Mouse (Mus musculus): ENCODE measurements at regions not wholly inside any gene's neighbourhood (a gene's known extent, or its start where the extent isn't known, plus 50 kb on each side); places are given as distances from the start of the nearest gene placed in this dataset.
A peak's percentile ranks its signal among the peaks of the same experiment; 100 is the strongest.

DNA sequence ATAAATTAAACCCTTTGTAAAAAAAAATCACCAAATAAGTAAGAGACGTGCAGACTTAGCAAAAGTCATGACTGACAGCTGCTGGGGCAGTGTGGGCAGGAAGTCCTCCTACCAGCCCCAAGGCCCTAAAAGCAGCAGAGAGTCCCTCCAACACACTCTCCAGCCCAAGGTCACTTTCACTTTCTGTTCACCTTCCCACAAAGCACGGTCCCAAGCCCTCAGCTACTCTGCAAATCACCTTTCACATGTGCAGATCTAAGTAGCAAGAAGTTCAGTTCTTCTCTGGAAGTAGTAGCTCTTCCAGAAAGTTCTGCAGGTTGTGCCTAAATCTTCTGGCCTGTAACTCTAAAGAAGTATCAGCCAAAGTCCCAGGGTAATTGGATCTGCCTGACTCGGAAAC, 120.8 kb upstream of the Gm26657 start:
- Histone ChIP-seq H3K9me3 (no peaks in the 10 kb centered on the region), H3K4me2 (replicated peaks) (no peak overlapping the region), H3K36me3 (no peaks in the 10 kb centered on the region), H3K9ac (replicated peaks) (no peak overlapping the region), H3K4me1 (no peaks in the 10 kb centered on the region), H3K27me3 (no peaks in the 10 kb centered on the region), H3K4me3 (no peak overlapping the region), H3K27ac (replicated peaks) (no peak overlapping the region)
- WGBS, result 87% methylated on average over 3 of the region's 3 CpGs
- no peak for ATAC-seq (replicated peaks)

DNA sequence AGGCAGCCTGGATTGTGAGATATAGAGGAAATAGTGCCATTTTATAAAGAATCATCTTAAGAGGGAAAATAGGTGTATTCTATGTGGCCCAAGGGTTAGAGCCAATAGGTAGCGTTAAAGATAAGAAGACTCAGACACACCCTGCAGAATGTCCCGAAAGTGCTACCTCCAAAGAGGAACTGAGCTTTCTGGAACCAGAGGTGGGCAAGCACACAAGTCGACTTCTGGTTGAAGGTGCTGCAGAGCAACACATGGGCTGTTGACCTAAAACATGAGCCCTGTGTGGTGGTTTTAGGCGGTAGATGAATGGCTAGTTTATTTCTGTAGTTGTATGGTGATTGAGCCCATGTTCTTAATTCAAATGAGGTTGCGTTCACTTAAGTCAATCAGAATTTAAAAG, 121.4 kb upstream of the Gm26657 start:
- Histone ChIP-seq H3K4me1 (no peaks in the 10 kb centered on the region), H3K9ac (replicated peaks) (no peak overlapping the region), H3K27ac (replicated peaks) (no peak overlapping the region), H3K4me3 (no peak overlapping the region), H3K27me3 (no peaks in the 10 kb centered on the region), H3K4me2 (replicated peaks) (no peak overlapping the region), H3K9me3 (no peaks in the 10 kb centered on the region), H3K36me3 (no peaks in the 10 kb centered on the region)
- no peak for ATAC-seq (replicated peaks)
- 97% methylated on average over 5 of the region's 5 CpGs for WGBS

DNA sequence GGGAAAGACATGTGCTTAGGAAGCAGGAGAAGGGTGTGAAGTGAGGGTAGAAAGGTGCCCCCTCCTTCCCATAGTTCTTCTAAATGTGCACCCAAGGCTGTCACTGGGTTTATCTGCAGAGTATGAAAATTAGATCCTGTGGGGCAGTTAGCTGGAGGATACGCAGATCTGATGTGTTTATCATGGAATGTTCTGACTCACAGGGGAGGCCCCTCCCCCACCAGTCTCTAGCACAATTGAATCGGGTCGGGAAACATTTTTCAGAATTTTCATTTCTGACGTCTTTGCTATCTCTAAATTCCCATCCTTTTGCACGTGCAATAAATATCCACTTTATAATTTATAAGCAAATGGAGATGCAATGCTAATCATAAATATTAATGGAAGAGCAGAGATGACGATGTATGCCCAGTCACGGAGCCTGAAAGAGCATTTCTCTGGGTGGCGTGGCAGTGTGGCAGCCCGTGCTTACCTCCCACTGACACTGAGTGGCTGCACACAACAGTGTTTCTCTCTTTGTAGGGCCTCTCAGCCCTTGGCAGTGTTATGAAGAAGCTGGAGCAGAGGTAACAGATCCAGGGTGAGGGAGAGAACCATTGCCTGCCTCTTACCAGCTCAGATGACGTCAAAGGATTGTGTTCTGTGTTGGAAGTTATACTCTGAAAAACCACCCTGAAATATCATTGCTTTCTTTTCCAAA, 122.1 kb upstream of the Gm26657 start:
- Histone ChIP-seq H3K36me3 (no peaks in the 10 kb centered on the region), H3K27me3 (no peaks in the 10 kb centered on the region), H3K4me2 (replicated peaks) (no peak overlapping the region), H3K9me3 (no peaks in the 10 kb centered on the region), H3K4me3 (no peak overlapping the region), H3K9ac (replicated peaks) (no peak overlapping the region), H3K4me1 (no peaks in the 10 kb centered on the region), H3K27ac (replicated peaks) (no peak overlapping the region)
- ATAC-seq (replicated peaks), result no peak
- 84% methylated on average over 10 of the region's 10 CpGs for WGBS

DNA sequence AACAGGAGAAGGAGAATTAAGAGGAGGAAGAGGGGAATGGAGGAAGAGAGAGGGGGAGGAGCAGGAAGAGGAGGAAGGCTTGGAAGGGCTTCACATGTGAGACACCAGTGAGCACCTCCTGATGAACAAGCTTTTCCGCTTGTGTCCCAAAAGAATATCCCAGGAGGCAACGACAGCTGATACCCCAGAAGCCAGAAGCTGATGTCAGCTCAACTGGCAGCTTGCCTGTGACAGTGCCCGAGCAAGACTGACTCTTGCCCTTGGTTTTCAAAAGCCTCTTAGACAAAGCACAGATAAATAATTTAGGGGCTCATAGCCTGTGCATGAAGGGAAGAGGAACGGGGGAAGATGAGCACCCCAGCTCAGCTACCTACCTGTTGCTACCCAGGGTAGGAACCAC, 127.5 kb upstream of the Gm26657 start:
- no peak overlapping the region for H3K9ac ChIP-seq (replicated peaks)
- no peak overlapping the region for H3K4me3 ChIP-seq
- no peak overlapping the region for H3K27ac ChIP-seq (replicated peaks)
- 74% methylated on average over 4 of the region's 4 CpGs for WGBS
- H3K36me3 ChIP-seq, result no peaks in the 10 kb centered on the region
- no peak overlapping the region for H3K4me2 ChIP-seq (replicated peaks)
- no peaks in the 10 kb centered on the region for H3K4me1 ChIP-seq
- no peak for ATAC-seq (replicated peaks)
- no peaks in the 10 kb centered on the region for H3K9me3 ChIP-seq
- H3K27me3 ChIP-seq, result no peaks in the 10 kb centered on the region

DNA sequence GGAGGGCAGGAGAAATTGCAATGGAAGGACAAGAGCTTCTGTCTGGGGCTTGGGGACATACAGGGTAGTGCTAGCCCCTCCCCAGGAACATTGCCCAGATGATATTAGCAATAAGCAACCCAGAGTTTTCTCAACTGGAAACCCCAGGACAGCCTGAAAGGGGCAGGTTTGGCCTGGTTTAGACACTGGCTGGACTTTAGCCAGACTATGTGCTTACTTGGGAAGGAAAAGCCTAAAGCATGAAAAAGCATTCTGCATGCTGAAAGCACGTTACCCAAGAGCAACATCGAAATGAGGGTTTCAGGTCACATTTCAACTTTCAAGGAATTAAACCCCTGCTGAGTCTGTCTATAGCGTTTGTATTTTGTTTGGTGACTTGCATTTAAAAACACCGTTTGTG, 128.1 kb upstream of the Gm26657 start:
- WGBS, result 15% methylated on average over 4 of the region's 4 CpGs
- Histone ChIP-seq H3K4me1 (no peaks in the 10 kb centered on the region), H3K27ac (replicated peaks) (no peak overlapping the region), H3K4me2 (replicated peaks) (no peak overlapping the region), H3K36me3 (no peaks in the 10 kb centered on the region), H3K9ac (replicated peaks) (no peak overlapping the region), H3K4me3 (no peak overlapping the region), H3K27me3 (no peaks in the 10 kb centered on the region), H3K9me3 (no peaks in the 10 kb centered on the region)
- no peak for ATAC-seq (replicated peaks)

DNA sequence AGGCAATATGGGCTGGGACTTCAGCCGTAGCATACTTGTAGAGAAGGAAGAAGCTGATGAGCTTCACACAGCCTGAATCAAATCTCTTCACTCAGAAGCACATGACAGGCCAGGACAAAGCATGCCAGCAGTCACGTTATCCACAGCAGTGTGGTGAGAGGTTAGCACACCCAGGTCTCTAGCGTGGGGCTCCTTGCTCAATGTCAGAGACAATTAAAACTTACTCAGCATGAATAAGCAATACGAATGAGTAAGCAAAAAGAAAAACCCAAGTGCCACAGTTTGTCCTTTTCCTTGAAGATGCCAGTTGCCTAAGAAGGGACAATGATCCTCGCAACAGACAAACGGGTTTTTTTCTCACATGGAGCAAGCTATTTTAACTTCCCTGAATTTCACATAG, 129.6 kb upstream of the Gm26657 start:
- ATAC-seq (replicated peaks), result no peak
- Histone ChIP-seq H3K4me1 (no peaks in the 10 kb centered on the region), H3K9me3 (no peaks in the 10 kb centered on the region), H3K9ac (replicated peaks) (no peak overlapping the region), H3K27me3 (no peaks in the 10 kb centered on the region), H3K36me3 (no peaks in the 10 kb centered on the region), H3K4me3 (no peak overlapping the region), H3K4me2 (replicated peaks) (no peak overlapping the region), H3K27ac (replicated peaks) (no peak overlapping the region)
- 67% methylated on average over 6 of the region's 6 CpGs for WGBS

DNA sequence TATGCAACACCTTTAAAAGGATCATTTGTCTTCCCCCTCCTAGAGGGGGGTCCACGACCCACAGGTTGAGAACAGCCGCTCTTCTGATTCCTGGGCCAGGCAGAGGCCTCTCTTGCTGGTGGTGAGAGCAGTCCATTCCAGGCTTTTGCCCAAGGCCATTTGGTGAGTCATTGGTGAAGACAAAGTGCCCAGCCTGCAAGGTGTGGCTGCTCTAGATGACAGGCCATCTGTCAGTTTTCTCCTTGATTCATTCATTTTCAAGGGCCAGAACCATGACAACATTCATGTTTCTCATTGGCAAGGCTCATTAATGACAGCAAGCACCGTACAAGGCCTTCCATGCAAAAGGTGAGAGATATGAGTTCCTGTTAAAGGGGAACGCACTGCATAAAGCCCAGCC, 131.2 kb upstream of the Gm26657 start:
- ATAC-seq (replicated peaks), result no peak
- WGBS, result 86% methylated on average over 4 of the region's 4 CpGs
- H3K9ac ChIP-seq (replicated peaks), result no peak overlapping the region
- H3K36me3 ChIP-seq, result no peaks in the 10 kb centered on the region
- no peaks in the 10 kb centered on the region for H3K4me1 ChIP-seq
- H3K4me2 ChIP-seq (replicated peaks), result no peak overlapping the region
- no peak overlapping the region for H3K27ac ChIP-seq (replicated peaks)
- H3K9me3 ChIP-seq, result no peaks in the 10 kb centered on the region
- H3K27me3 ChIP-seq, result no peaks in the 10 kb centered on the region
- H3K4me3 ChIP-seq, result no peak overlapping the region

DNA sequence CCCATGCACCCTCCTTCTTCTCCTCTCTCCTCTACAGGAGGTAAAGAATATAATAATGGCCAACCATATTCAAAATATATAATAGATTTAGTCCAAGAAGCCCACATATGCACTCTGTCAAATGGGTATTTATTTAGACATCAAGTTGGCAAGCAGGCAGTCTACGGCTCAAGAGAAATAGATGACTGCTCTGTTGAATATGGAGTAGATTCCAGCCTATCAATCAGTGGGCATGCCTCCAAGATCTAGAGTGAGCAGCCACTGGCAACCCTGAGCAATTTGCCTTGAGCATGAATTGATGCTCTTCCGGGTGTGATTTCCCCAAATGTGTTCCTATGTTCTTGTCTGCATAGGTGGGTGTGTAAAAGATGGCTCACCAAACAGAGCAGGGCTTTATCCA, 141.5 kb upstream of the Gm26657 start:
- H3K27me3 ChIP-seq, result no peaks in the 10 kb centered on the region
- H3K4me3 ChIP-seq, result no peak overlapping the region
- no peaks in the 10 kb centered on the region for H3K36me3 ChIP-seq
- H3K9me3 ChIP-seq, result no peaks in the 10 kb centered on the region
- no peak overlapping the region for H3K4me2 ChIP-seq (replicated peaks)
- ATAC-seq (replicated peaks), result peak; percentile 64
- H3K4me1 ChIP-seq, result no peaks in the 10 kb centered on the region
- no peak overlapping the region for H3K9ac ChIP-seq (replicated peaks)
- no peak overlapping the region for H3K27ac ChIP-seq (replicated peaks)
- 38% methylated on average over 2 of the region's 2 CpGs for WGBS

DNA sequence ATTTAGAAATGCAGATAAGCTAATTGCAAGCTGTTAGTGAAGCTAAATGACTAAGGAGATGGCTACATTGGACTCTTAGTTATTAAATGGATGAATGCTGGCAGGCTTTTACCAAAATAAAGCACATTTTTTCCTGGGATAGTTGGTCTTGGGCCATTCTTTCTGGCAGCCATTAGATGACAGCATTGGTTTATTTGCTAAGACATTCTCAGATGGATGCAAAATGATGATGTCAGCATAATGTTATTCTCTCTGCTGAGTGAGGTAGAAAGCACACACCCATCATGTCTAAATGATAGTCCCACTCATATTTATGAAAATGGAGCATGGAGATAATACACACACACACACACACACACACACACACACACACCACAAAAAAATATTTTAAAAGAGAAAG, 141.9 kb upstream of the Gm26657 start:
- ATAC-seq (replicated peaks), result 0 out of 2 replicates have a peak, but pooled peaks have one; percentile 26
- Histone ChIP-seq H3K27me3 (no peaks in the 10 kb centered on the region), H3K9me3 (no peaks in the 10 kb centered on the region), H3K4me3 (no peak overlapping the region), H3K27ac (replicated peaks) (no peak overlapping the region), H3K4me1 (no peaks in the 10 kb centered on the region), H3K36me3 (no peaks in the 10 kb centered on the region), H3K9ac (replicated peaks) (no peak overlapping the region), H3K4me2 (replicated peaks) (no peak overlapping the region)

DNA sequence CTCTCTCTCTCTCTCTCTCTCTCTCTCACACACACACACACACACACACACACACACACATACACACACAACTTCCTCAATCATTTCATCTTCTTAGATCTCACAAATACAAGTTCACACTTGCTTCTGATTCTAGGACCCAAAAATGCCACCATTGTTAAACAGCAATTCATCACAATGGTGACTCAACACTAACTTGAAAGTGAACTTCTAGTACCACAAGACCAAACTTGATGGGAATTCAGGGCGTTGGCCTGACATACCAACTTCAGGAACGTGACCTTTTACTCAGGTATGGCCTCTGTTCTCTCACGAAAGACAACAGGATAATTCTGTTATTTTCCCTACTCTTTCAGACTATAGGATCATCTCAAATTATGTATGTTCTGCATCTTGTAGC, 157.5 kb upstream of the Gm26657 start:
- H3K27me3 ChIP-seq, result no peaks in the 10 kb centered on the region
- no peak overlapping the region for H3K4me2 ChIP-seq (replicated peaks)
- H3K4me1 ChIP-seq, result no peaks in the 10 kb centered on the region
- no peaks in the 10 kb centered on the region for H3K36me3 ChIP-seq
- no peak for ATAC-seq (replicated peaks)
- H3K4me3 ChIP-seq, result no peak overlapping the region
- H3K9ac ChIP-seq (replicated peaks), result no peak overlapping the region
- H3K27ac ChIP-seq (replicated peaks), result no peak overlapping the region
- no peaks in the 10 kb centered on the region for H3K9me3 ChIP-seq
- WGBS, result 79% methylated on average over 3 of the region's 3 CpGs

DNA sequence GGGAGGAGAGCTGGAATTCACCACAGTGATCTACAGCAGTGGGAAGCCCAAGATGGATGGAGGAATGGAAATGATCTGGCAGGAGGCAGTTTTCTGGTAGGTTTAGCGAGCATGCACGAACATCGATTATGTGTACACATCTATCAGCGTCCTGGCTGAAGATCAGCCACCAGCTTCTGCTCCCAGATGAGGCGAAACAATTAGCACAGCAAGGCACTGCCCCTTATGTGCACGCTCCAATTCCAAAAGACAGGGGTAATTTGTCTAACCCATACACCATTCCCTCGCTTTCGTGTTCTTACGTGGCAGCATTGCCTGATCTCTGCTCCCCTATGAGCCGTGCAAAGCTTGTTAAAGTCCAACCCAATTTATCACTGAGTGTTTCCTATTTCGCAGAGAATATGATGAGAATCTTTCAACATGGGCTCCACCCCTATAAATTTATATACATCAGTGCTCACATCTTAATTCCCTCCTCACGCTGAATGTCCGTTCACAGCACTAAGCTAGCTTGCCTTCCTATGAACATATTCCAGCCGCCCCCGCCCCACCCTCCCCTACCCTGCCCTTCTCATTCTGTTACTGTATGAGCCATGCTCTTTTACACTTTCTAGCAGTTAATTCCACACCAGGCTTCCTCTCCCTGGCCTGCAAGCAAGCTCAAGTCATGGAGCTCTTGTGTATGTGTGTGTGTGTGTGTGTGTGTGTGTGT, 162.9 kb upstream of the Gm26657 start:
- Histone ChIP-seq H3K36me3 (no peaks in the 10 kb centered on the region), H3K27me3 (no peaks in the 10 kb centered on the region), H3K9me3 (no peaks in the 10 kb centered on the region), H3K27ac (replicated peaks) (no peak overlapping the region), H3K9ac (replicated peaks) (no peak overlapping the region), H3K4me2 (replicated peaks) (no peak overlapping the region), H3K4me1 (no peaks in the 10 kb centered on the region), H3K4me3 (no peak overlapping the region)
- 79% methylated on average over 15 of the region's 15 CpGs for WGBS
- ATAC-seq (replicated peaks), result no peak

DNA sequence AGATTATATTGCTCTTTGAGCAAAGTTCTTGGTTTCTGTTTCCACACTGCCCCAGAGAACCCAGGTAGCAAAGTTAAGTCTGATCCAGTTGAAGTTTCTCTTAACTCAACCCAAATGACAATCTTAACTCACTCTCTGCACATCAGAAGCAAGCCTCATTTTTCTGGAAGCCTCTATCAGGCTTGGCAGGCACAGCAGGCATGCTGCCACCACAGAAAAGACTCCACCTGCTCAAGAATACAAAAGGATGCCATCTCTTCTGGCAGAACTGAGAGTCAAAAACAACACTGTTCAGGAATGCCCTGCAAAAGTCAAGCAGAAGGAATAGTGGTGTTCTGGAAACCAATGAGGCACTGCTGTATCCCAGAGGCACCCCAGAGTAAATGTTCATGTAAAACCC, 187.7 kb upstream of the Gm26657 start:
- Histone ChIP-seq H3K4me1 (no peaks in the 10 kb centered on the region), H3K9me3 (no peaks in the 10 kb centered on the region), H3K4me3 (no peak overlapping the region), H3K36me3 (no peaks in the 10 kb centered on the region), H3K27ac (replicated peaks) (no peak overlapping the region), H3K9ac (replicated peaks) (no peak overlapping the region), H3K4me2 (replicated peaks) (no peak overlapping the region), H3K27me3 (no peaks in the 10 kb centered on the region)
- no peak for ATAC-seq (replicated peaks)
